Mouse (Mus musculus) mouse trophoblast stem cell (cell line): ENCODE results near the gene Samd15.
"Not testable (repeated sequence)": the region's sequence is repeated elsewhere in the genome, so short reads cannot be mapped to it uniquely, and the experiment has no call there.

ENCODE experiments used
- in situ Hi-C, 2 experiments: fragments of 300-500 bp; cut with MseI, MboI; formaldehyde crosslinking; loops; 2 replicates in 1 of 2; 3 replicates in 1 of 2; pipeline ENCODE4 v1.15.1; 2025

Gene Samd15

GRCm38 (mm10) chr12:87199206-87199972 is at the start of gene Samd15:
Gene Samd15, plus strand, starts transcription at chr12:87199723.
- in situ Hi-C loops: no loop called here

- in situ Hi-C loops: not testable (repeated sequence)
Observed at GRCm38 (mm10) chr12:87154448-87154847, 45.1 kb upstream of the Samd15 start.

DNA sequence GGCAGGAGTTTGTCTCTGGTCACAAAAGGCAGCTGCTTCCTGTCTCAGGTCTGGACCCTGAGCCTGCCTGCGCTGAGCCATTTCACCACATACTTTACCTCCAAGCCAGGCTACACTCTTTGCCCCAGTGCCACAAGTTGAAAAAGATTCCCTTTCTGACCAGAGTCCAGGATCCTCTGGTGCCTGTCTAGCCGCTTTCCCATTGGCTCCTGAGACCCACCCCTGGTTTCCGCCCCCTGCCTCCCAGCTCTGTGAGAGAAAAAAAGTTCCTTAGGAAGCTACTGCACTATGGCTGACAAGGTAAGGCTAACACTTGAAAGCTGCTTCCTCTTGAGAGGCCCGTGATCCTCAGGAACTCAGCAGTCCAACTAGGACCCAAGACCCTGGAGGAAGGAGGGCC is 42.2 kb upstream of the Samd15 start:
- in situ Hi-C loops: no loop called here

DNA sequence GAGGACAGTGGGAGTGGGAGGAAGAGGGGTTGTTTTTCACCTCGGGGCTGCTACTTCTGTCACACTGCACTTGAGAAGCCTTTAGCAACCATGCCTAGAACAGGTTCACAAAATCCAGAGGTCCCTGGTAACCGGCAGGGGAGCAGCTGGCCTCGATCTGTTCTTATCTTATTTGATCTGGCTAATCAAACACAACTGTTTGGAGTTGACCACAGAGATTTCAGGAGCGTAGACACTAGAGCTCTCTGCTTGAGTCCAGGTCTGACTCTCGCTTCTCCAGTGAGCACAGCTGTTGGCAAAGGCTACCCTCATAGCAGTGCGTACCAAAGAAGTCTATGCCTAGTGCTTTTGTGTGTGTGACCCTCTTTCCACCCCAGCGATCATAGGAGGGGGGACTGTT is 41.4 kb upstream of the Samd15 start:
- in situ Hi-C loops: no loop called here

DNA sequence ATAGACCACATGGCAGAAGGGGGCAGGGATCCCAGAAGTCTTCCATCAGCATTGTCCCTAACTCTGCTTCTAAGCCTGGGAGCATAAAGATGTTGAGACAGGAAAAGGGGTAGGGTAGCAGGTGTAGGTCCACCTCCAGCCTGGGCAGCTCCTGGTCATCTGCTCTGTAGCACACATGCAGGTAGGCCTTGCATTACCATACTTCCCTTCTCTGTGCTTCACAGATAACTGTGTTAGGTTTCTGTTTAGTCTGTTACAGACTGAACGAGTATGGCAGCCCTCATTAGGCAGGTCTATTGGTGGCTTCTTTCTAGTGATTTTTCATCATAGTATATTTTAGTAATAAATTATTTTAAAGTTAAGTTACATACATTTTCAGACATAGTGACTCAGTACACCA is 39.2 kb upstream of the Samd15 start:
- in situ Hi-C loops: no loop called here

DNA sequence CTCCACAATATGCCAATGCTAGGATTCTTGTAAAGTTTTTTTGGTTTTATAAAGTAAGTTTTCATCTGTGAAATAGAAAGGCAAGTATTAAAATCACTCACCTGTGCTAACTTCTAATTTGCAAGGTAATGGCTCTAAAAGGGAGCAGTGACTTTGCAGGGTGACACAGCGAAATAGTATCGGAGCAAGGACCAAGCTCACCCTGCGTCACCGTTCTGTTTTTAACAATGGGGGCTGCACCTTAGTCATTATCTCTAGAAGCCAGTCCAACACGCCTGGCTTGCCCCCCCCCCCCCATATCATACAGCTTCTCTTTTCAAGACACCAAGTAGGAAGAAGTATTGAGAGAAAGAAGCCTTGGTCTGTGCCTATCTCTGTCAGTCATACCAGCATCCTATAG is 38.7 kb upstream of the Samd15 start:
- in situ Hi-C loops: no loop called here

DNA sequence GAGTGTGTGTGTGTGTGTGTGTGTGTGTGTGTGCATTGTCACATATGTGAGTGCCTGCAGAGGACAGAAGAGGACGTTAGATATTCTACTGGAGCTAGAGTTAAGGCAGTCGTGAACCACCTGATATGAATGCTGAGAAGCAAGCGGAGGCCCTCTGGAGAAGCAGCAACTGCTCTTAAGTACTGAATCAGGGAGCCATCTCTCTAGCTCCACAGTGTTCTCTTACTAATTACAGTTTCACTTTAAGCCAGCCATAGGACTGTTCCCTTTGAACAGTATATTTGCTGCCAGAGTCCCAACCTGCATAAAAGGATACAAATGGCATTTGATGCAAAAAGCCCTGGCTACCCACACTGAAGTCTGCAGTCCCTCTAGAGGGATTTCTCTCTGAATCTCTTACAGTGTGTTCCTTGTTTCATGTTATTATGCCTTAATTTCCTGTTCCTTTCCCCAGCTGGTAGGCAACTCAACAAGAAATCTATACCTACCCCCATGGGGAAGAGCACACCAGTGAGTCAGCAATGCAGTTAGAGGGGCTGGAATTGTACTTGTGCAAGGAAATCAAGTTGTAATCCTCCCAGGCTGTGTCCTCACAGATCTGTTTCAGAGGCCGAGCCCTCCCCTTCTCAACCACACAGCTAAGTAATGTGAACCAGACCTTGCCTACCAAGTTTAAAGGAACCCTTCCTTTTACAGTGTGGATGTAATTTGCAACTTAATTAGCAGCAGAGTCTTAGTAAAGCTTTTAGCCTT is 24.2 kb upstream of the Samd15 start:
- in situ Hi-C loops: no loop called here

DNA sequence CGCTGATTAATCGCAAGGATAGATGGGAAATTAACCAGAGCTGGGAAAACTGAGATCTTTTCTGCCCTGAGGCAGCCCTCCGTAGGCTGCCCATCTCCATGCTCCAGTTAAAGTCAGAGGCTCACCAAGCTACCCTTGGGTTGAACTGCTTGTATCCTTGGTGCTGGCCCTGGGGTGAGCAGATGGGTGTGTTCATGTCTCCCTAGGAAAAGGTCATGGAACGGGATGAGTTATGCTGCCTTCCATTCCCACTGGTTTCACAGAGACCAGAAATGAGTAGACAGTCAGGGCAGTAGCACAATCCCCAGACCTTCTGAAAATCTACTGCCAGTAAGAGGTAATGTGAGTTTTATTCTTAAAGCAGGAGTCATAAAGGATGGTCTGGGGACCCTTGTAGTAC is 21.9 kb upstream of the Samd15 start:
- in situ Hi-C loops: no loop called here

GRCm38 (mm10) chr12:87193008-87193407 is 6.5 kb upstream of the Samd15 start:
- in situ Hi-C loops: no loop called here

GRCm38 (mm10) chr12:87195069-87195468 is 4.5 kb upstream of the Samd15 start:
- in situ Hi-C loops: no loop called here

- in situ Hi-C loops: no loop called here
Observed at GRCm38 (mm10) chr12:87196310-87196709, 3.2 kb upstream of the Samd15 start.

DNA sequence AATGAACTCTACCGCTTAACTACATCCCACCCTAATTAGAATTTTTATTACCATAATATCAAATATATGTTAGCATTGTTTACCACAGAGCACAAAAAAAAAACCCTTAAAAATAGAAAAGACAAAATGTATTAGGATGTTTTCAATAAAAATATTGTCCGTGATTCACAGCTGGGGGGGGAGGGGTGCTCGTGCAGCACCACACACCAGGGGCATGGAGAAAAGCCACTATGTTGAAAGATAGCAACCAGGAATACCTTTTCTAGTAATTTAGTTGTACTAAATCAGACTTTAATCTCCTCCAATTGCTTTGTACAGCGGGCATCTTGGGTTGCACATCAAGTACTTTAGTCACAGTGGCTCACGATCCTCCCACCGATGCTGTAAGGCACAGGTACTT is 731 bp upstream of the Samd15 start:
- in situ Hi-C loops: no loop called here

DNA sequence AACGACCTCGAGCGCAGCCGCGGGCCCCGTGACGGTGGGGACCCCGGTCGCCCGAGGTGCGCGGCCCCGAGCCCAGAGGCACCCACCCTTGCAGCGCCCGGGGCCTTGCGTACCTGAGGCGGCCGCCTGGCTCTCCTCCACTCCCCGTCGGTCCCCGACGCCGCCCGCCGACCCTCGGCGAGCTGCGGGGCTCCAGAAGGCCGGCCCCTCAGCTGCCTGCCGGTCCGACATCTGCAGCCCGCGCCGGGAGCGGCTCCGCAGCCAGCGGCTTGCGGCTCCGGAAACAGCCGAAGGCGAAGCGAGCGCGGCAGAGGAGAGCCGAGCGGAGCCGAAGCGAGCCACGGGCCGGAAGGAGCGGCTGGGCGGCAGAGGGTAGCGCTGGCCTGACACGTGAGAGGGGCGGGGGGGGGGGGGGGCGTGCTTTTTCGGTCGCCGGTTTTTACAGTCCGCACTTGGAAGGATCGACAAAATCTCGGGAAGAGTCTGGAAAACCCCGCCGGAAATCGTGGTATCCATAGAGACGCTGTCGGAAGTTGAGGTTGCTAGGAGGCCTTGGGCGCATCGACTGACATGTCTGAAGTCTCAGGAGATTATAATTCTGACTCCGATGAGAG is 557 bp downstream of the Samd15 start, which contains the start of gene Tmed8:
Gene Tmed8, minus strand, starts transcription at position 482 of the 614 bp plus-strand sequence.
- in situ Hi-C loops: no loop called here

DNA sequence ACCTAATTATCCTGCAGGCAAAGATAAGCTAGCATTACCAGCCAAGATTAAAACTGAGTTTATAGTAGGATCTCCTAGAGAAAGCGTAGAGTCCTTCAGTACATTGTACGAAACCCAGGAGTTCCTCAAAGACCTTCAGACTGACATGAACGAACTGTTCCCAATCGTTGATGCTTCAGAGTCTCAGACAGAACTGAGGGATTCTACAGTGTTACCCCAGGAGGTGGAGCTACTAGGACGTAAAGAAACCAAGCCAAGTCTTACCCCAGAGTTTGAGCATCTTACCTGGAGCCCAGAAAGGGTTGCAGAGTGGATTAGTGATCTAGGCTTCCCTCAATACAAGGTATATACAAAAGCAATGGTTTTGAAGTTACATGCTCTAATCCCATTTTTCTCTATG is 2.2 kb downstream of the Samd15 start:
- in situ Hi-C loops: no loop called here

DNA sequence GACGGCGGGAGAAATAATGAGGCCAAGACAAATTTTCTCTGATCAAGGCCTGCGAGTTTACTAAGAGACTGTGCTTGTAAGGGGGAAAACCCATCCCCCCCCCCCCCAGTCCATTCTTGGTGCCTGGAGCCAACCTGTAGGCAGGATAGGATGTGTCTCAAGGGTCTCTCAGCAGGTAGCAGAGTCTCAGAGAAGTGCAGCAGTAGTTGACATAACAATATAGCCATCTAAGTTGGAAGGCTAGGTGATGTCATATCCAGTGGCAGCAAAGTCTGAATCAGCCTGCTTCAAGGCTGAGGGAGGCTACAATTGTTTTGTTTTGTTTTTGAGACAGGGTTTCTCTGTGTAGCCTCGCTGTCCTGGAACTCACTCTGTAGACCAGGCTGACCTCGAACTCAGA is 6.3 kb downstream of the Samd15 start:
- in situ Hi-C loops: not testable (repeated sequence)

DNA sequence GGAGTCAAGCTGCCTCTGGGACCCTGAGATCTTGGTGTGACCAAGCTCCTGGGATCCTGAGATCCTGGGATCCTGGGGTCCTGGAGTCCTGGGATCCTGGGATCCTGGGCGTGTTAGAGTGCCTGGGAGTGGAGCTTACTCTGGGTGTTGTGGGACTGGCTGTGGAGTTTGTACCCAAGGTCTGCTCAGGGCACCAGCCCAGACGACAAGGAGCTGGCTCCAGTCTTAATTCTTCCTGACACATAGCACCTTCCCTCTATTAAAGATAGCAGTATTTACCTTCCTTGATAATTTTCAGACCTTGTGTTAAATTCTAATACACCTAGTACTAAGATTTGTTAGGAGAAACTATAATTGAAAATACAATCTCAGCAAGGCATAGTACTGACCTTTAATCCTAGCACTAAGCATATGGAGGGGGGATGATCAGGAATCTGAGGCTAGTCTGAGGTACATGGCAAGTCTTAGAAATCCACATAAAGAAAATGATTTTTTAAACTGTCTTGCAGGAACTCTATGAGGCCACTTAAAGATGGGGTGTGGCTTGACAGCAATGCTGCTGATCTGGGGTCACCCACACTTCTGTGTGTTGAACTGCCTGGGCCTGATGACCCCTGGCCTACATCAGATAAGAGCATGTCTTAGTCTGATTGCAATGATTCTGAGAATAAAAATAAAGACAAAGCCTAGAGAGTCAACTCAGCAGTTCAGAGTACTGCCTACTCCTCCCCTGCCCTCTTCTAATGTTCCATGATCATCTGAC is 13.5 kb downstream of the Samd15 start:
- in situ Hi-C loops: no loop called here

GRCm38 (mm10) chr12:87216053-87216452 is 16.5 kb downstream of the Samd15 start:
- in situ Hi-C loops: no loop called here

GRCm38 (mm10) chr12:87217596-87217995 is 18.1 kb downstream of the Samd15 start:
- in situ Hi-C loops: no loop called here

DNA sequence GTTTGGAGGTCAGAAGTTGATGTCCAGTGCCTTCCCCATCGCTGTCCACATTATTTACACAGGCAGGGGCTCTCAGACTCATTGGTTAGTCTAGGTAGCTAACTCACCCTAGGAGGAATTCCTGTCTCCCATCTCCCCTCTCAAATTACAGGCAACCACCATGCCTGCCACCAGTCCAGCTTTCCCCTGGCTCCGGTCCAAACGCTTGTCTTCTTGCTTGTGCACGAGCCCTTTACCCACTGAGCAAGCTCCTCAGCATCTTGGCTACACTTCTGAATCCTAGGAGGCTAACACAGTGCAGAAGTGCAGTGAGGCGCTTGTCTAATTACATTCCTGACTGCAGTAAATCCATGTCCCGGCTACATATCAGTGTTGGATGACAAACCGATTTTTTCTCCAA is 19.8 kb downstream of the Samd15 start:
- in situ Hi-C loops: no loop called here

DNA sequence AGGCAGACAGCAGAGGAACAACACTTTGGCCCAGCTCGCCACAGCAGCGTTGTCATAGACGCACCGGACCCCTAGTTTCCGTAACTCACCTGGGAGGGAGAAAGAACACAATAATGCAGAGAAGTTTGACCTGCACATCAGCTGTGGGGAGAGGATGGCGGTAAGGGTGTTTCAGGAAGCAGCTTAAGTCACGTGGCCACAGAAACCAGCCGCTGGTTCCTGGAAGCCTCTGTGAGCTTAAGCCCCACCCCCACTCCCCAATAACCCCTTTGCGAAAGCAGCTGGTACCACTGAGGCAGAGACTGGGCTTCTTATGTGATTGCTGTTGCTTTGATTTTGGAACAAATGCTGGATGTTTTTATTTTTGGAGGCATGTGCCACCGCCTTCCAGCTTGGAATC is 25.4 kb downstream of the Samd15 start:
- in situ Hi-C loops: no loop called here

GRCm38 (mm10) chr12:87226801-87227200 is 27.3 kb downstream of the Samd15 start:
- in situ Hi-C loops: no loop called here

DNA sequence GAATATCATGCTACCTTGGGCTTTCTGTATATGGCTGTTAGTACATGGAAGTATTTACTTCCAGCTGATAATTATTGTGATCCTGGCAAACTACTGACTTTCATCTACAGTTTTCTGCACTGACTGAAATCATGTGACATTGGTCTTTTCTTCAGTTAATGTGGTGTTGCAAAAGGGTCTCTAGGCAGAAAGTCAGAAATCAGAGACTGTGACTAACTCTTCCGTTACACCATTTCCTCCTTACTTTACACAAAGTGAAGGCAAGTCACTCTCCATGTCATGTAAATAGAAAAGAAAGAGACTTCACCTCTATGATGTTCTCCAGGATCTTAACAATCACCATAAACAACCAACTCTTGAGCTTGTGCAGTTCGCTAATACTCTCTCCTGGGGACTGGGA is 30.1 kb downstream of the Samd15 start:
- in situ Hi-C loops: no loop called here
